Mouse (Mus musculus) bone marrow, adult 2 months (tissue): ENCODE data around the gene Hk1.
A peak's percentile ranks its signal among the peaks of the same experiment; 100 is the strongest.

ENCODE experiments used
- CTCF ChIP-seq: fragments of 200-500 bp; IDR thresholded peaks from 2 replicates; pipeline ENCODE4 v1.5.1; 2011; ENCODE audit warnings: low read length, control low read depth; ENCODE audit not compliant: control insufficient read depth, insufficient read depth
- POLR2A ChIP-seq: fragments of 200-500 bp; IDR thresholded peaks from 2 replicates; pipeline ENCODE4 v1.6.1; 2011; ENCODE audit warnings: low read depth, mild to moderate bottlenecking, control low read depth, low read length, borderline replicate concordance; ENCODE audit not compliant: control insufficient read depth

- TF ChIP-seq CTCF (peak; percentile 70), POLR2A (no peak)
Measured at GRCm38 (mm10) chr10:62275235-62275634, 104.5 kb downstream of the Hk1 start.
